Mouse (Mus musculus) kidney, embryonic 16.5 days (tissue): Measurements from ENCODE around the gene Smad5. TPM values are rescaled to one million over a fixed set of nuclear protein-coding genes. Genes with fewer than 3 reads are reported as not detected.
A peak's percentile ranks its signal among the peaks of the same experiment; 100 is the strongest.

Experiments
- ATAC-seq: fragments of 200-750 bp; cut with Nextera tagmentation; 2 replicates; pipeline ENCODE4 v1.8.0; 2017; ENCODE audit warnings: moderate TSS enrichment; ENCODE audit not compliant: low FRiP score, low TSS enrichment
- H3K27ac ChIP-seq: fragments of 300-500 bp; sonication (generic); 2 replicates; pipeline ENCODE4 v1.5.1; 2014; ENCODE audit warnings: low read length
- H3K27me3 ChIP-seq: fragments of 300-500 bp; sonication (generic); 2 replicates; pipeline ENCODE4 v1.6.1; 2014; ENCODE audit warnings: low read length, control low read depth, mixed read lengths; ENCODE audit not compliant: insufficient read depth
- H3K36me3 ChIP-seq: fragments of 300-500 bp; sonication (generic); 2 replicates; pipeline ENCODE4 v1.6.1; 2014; ENCODE audit warnings: low read length, control low read depth, mixed read lengths; ENCODE audit not compliant: insufficient read depth
- H3K4me1 ChIP-seq: fragments of 300-500 bp; sonication (generic); 2 replicates; pipeline ENCODE4 v1.6.1; 2014; ENCODE audit warnings: low read length, control low read depth, mixed read lengths; ENCODE audit not compliant: insufficient read depth
- H3K4me2 ChIP-seq: fragments of 300-500 bp; sonication (generic); replicated peaks from 2 replicates; pipeline ENCODE4 v1.6.1; 2014; ENCODE audit warnings: low read depth, low read length
- H3K4me3 ChIP-seq: fragments of 300-500 bp; sonication (generic); 2 replicates; pipeline ENCODE4 v1.5.1; 2014; ENCODE audit warnings: mild to moderate bottlenecking, low read length
- H3K9ac ChIP-seq: fragments of 300-500 bp; sonication (generic); replicated peaks from 2 replicates; pipeline ENCODE4 v1.6.1; 2014; ENCODE audit warnings: low read length
- H3K9me3 ChIP-seq: fragments of 300-500 bp; sonication (generic); 2 replicates; pipeline ENCODE4 v1.6.1; 2016; ENCODE audit warnings: low read length, control low read depth
- WGBS: fragments of 180-500 bp; shearing (Covaris S2); extraction: QIAGEN DNeasy Blood & Tissue Kit; methylation state at CpG from one replicate; pipeline ENCODE4 v1.1.7; 2014; 5-methylcytosine and 5-hydroxymethylcytosine counted together
- polyA plus RNA-seq: library from polyadenylated mRNA; unstranded; fragments of >200 nt; fragmentation: Nextera tagmentation; extraction: Ambion mirVana; gene quantifications from 2 replicates; pipeline ENCODE4 v1.2.1, GENCODE M21; 2015

The Smad5 gene
- 35.6 and 37.0 TPM in 2 replicates for polyA plus RNA-seq

- peaks cover 55% of the 10 kb centered on the region for H3K4me1 ChIP-seq
- no peaks in the 10 kb centered on the region for H3K36me3 ChIP-seq
- H3K27ac ChIP-seq, result peak within 1 kb of the TSS; percentile 99
- peak; percentile 90 for ATAC-seq
- WGBS, result 3% methylated on average over 53 of the region's 62 CpGs
- no peaks in the 10 kb centered on the region for H3K27me3 ChIP-seq
- H3K4me3 ChIP-seq, result peak within 1 kb of the TSS; percentile 74
- H3K9me3 ChIP-seq, result peaks cover 3% of the 10 kb centered on the region; the same call in 1 of the 2 replicates
- H3K9ac ChIP-seq, result peak within 1 kb of the TSS; percentile 99
- peak within 1 kb of the TSS; percentile 79 for H3K4me2 ChIP-seq
Measured at GRCm38 (mm10) chr13:56702469-56703221, at the start of gene Smad5. Smad5 (plus strand) TSS chr13:56703010.

- no peak for ATAC-seq
- H3K4me2 ChIP-seq, result no peak overlapping the region
- WGBS, result 68% methylated on average over 5 of the region's 5 CpGs
- H3K9me3 ChIP-seq, result no peaks in the 10 kb centered on the region
- H3K4me1 ChIP-seq, result peaks cover 38% of the 10 kb centered on the region
- no peaks in the 10 kb centered on the region for H3K36me3 ChIP-seq
- H3K9ac ChIP-seq, result no peak overlapping the region
- no peaks in the 10 kb centered on the region for H3K27me3 ChIP-seq
- no peak overlapping the region for H3K4me3 ChIP-seq
- H3K27ac ChIP-seq, result no peak overlapping the region
Measured at GRCm38 (mm10) chr13:56654176-56654575, 48.6 kb upstream of the Smad5 start.

- WGBS, result 29% methylated on average over 7 of the region's 7 CpGs
- Histone ChIP-seq H3K9ac (no peak overlapping the region), H3K27ac (no peak overlapping the region), H3K27me3 (no peaks in the 10 kb centered on the region), H3K9me3 (no peaks in the 10 kb centered on the region), H3K4me3 (no peak overlapping the region), H3K4me1 (peaks cover 36% of the 10 kb centered on the region), H3K36me3 (no peaks in the 10 kb centered on the region), H3K4me2 (no peak overlapping the region)
- ATAC-seq, result 0 out of 2 replicates have a peak, but pooled peaks have one; percentile 32
Measured at GRCm38 (mm10) chr13:56657946-56658512, 44.8 kb upstream of the Smad5 start.

- Histone ChIP-seq H3K27ac (no peak overlapping the region), H3K4me2 (no peak overlapping the region), H3K36me3 (no peaks in the 10 kb centered on the region), H3K9me3 (no peaks in the 10 kb centered on the region), H3K4me3 (no peak overlapping the region), H3K4me1 (peaks cover 35% of the 10 kb centered on the region), H3K9ac (no peak overlapping the region), H3K27me3 (no peaks in the 10 kb centered on the region)
- WGBS, result 66% methylated on average over 6 of the region's 6 CpGs
- ATAC-seq, result no peak
Measured at GRCm38 (mm10) chr13:56658931-56659330, 43.9 kb upstream of the Smad5 start.

- peak overlapping the region; percentile 57 for H3K27ac ChIP-seq
- no peak overlapping the region for H3K4me2 ChIP-seq
- peaks cover 22% of the 10 kb centered on the region for H3K4me1 ChIP-seq
- H3K9ac ChIP-seq, result no peak overlapping the region
- peak; percentile 72; the same call in 1 of the 2 replicates for ATAC-seq
- no peaks in the 10 kb centered on the region for H3K36me3 ChIP-seq
- 46% methylated on average over 7 of the region's 7 CpGs for WGBS
- H3K4me3 ChIP-seq, result no peak overlapping the region
- H3K27me3 ChIP-seq, result no peaks in the 10 kb centered on the region
- no peaks in the 10 kb centered on the region for H3K9me3 ChIP-seq
Measured at GRCm38 (mm10) chr13:56661914-56662621, 40.7 kb upstream of the Smad5 start.

GRCm38 (mm10) chr13:56664256-56665170, 38.3 kb upstream of the Smad5 start:
- Histone ChIP-seq H3K9ac (no peak overlapping the region), H3K27me3 (no peaks in the 10 kb centered on the region), H3K4me3 (no peak overlapping the region), H3K9me3 (no peaks in the 10 kb centered on the region), H3K4me1 (peaks cover 16% of the 10 kb centered on the region), H3K4me2 (no peak overlapping the region), H3K36me3 (no peaks in the 10 kb centered on the region), H3K27ac (no peak overlapping the region)
- 71% methylated on average over 17 of the region's 17 CpGs for WGBS
- no peak for ATAC-seq

GRCm38 (mm10) chr13:56671206-56671605, 31.6 kb upstream of the Smad5 start:
- peaks cover 9% of the 10 kb centered on the region; the same call in 1 of the 2 replicates for H3K4me1 ChIP-seq
- 62% methylated on average over 11 of the region's 11 CpGs for WGBS
- no peak overlapping the region for H3K4me2 ChIP-seq
- ATAC-seq, result no peak
- no peak overlapping the region for H3K4me3 ChIP-seq
- no peaks in the 10 kb centered on the region for H3K9me3 ChIP-seq
- no peaks in the 10 kb centered on the region for H3K27me3 ChIP-seq
- no peak overlapping the region for H3K27ac ChIP-seq
- H3K36me3 ChIP-seq, result no peaks in the 10 kb centered on the region
- H3K9ac ChIP-seq, result no peak overlapping the region

- Histone ChIP-seq H3K36me3 (no peaks in the 10 kb centered on the region), H3K27me3 (no peaks in the 10 kb centered on the region), H3K9me3 (no peaks in the 10 kb centered on the region), H3K4me2 (no peak overlapping the region), H3K4me3 (no peak overlapping the region), H3K4me1 (peaks cover 32% of the 10 kb centered on the region), H3K9ac (no peak overlapping the region), H3K27ac (peak overlapping the region; percentile 74)
- WGBS, result 73% methylated on average over 4 of the region's 4 CpGs
- no peak for ATAC-seq
Measured at GRCm38 (mm10) chr13:56677731-56678130, 25.1 kb upstream of the Smad5 start.

- ATAC-seq, result peak; percentile 64
- Histone ChIP-seq H3K9ac (no peak overlapping the region; the same call in 1 of the 2 replicates), H3K9me3 (no peaks in the 10 kb centered on the region), H3K36me3 (no peaks in the 10 kb centered on the region), H3K27me3 (no peaks in the 10 kb centered on the region), H3K27ac (peak overlapping the region; percentile 74), H3K4me1 (peaks cover 32% of the 10 kb centered on the region), H3K4me2 (peak overlapping the region; percentile 8; the same call in 1 of the 2 replicates), H3K4me3 (no peak overlapping the region)
- WGBS, result 21% methylated on average over 10 of the region's 10 CpGs
Measured at GRCm38 (mm10) chr13:56678188-56678787, 24.5 kb upstream of the Smad5 start.
